ENCODE assay signal across 23 mouse cellular contexts in the genomic region with DNA sequence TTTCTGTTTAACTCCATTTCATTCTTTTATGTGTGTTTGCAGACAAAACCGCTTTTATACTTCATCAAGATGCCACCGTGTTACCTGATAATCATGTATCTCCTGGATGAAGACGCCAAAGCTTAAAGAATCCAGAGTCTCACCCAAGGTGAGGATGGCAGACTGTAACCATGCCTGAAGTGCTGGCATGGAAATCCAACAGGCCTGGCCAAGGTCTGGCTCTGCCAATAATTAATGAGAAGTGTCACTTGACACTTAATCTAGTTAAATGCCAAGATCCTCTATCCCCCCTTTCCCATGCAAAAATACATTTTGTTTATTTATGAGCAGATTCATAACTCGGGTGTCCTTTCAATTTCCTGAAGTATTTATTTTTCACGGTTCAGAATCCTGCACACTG.
"Had no signal": no experiment of that assay in that cellular context is flagged by ENCODE, and none has a peak within 500 bp of the region (broad histone marks: within the 10 kb centered on the region; RNA-seq: fewer than 3 reads in every experiment).

No protein-coding gene starts in this region.

- H3K4me2 ChIP-seq: kidney, embryonic 15.5 days; liver, embryonic 12.5 days; liver, embryonic 15.5 days; lung, embryonic 15.5 days; midbrain, embryonic 13.5 days; neural tube, embryonic 12.5 days; neural tube, embryonic 15.5 days had no signal

- H3K9me3 ChIP-seq: kidney, embryonic 15.5 days; liver, embryonic 12.5 days; liver, embryonic 15.5 days; lung, embryonic 15.5 days; midbrain, embryonic 10.5 days; midbrain, embryonic 13.5 days; neural tube, embryonic 12.5 days; neural tube, embryonic 15.5 days had no signal

- H3K4me1 ChIP-seq: kidney, embryonic 15.5 days; liver, embryonic 12.5 days; liver, embryonic 15.5 days; lung, embryonic 15.5 days; megakaryocyte, embryonic 14.5 days; midbrain, embryonic 10.5 days; midbrain, embryonic 13.5 days; neural tube, embryonic 12.5 days; neural tube, embryonic 15.5 days had no signal

- ATAC-seq: liver, embryonic 12.5 days; midbrain, embryonic 13.5 days had no signal

- DNase-seq: kidney, adult 11 months; layer of hippocampus, postnatal 36 days; lung, adult 18-20 months; lung, postnatal 10 days; lung, postnatal 36 days; right cerebral cortex, adult 18-20 months; right cerebral cortex, postnatal 14 days; right cerebral cortex, postnatal 4 days; thymus, adult 2 months; thymus, postnatal 14 days; thymus, postnatal 4 days had no signal

- H3K27me3 ChIP-seq: kidney, embryonic 15.5 days; liver, embryonic 12.5 days; liver, embryonic 15.5 days; lung, embryonic 15.5 days; megakaryocyte, embryonic 14.5 days; midbrain, embryonic 13.5 days; neural tube, embryonic 12.5 days; neural tube, embryonic 15.5 days had no signal

- H3K9ac ChIP-seq: kidney, embryonic 15.5 days; liver, embryonic 12.5 days; liver, embryonic 15.5 days; lung, embryonic 15.5 days; midbrain, embryonic 13.5 days; neural tube, embryonic 12.5 days; neural tube, embryonic 15.5 days had no signal

- H3K36me3 ChIP-seq: kidney, embryonic 15.5 days; liver, embryonic 12.5 days; liver, embryonic 15.5 days; lung, embryonic 15.5 days; midbrain, embryonic 10.5 days; midbrain, embryonic 13.5 days; neural tube, embryonic 12.5 days; neural tube, embryonic 15.5 days had no signal

- H3K4me3 ChIP-seq: kidney, embryonic 15.5 days; layer of hippocampus, adult 2 months; left cerebral cortex, adult 2 months; liver, embryonic 12.5 days; liver, embryonic 15.5 days; lung, embryonic 15.5 days; megakaryocyte, embryonic 14.5 days; midbrain, embryonic 10.5 days; midbrain, embryonic 13.5 days; neural tube, embryonic 12.5 days; neural tube, embryonic 15.5 days had no signal

- H3K27ac ChIP-seq: kidney, embryonic 15.5 days; layer of hippocampus, adult 2 months; left cerebral cortex, adult 2 months; liver, embryonic 12.5 days; liver, embryonic 15.5 days; lung, embryonic 15.5 days; midbrain, embryonic 10.5 days; midbrain, embryonic 13.5 days; neural tube, embryonic 12.5 days; neural tube, embryonic 15.5 days; stomach, postnatal 0 days had no signal
